Mouse (Mus musculus): ENCODE measurements at regions not wholly inside any gene's neighbourhood (a gene's known extent, or its start where the extent isn't known, plus 50 kb on each side); places are given as distances from the start of the nearest gene placed in this dataset.

DNA sequence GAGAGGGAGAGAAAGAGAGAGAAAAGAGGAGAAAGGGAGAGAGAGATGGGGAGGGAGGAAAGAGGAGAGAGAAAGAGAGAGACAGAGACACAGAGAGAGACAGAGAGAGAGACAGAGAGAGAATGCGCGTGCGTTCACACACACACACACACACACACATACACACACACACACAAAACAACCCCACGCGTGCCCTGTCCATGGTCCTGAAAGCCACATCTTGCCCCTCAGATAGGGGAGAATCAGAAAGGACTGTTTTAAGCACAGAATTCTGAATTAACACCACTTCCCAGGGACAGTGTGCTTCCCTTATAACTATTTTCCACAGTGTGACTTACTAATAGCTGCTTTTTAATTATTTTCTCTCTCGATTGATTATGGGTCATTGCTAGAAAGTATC is 368.7 kb upstream of the Camk1g start:
- TF ChIP-seq POLR2A (IDR thresholded peaks at IDR 0.05; ENCODE audit: borderline replicate concordance, extremely low read depth, insufficient read depth, insufficient read length, poor library complexity, severe bottlenecking) (no peak), CTCF (IDR thresholded peaks at IDR 0.05; ENCODE audit: borderline replicate concordance, extremely low read depth, insufficient read depth, insufficient read length) (no peak)
